Mouse (Mus musculus): ENCODE data around the gene Mettl15. TPM values are rescaled to one million over a fixed set of nuclear protein-coding genes. Genes with fewer than 3 reads are reported as not detected.
"Not testable (repeated sequence)": the region's sequence is repeated elsewhere in the genome, so short reads cannot be mapped to it uniquely, and the experiment has no call there.

Mettl15 gene
- polyA plus RNA-seq, 1 experiment from 2014 or later, result 9.6 TPM

GRCm38 (mm10) chr2:109273098-109273497 is 7.5 kb downstream of the Mettl15 start:
- ATAC-seq (ENCODE audit: low FRiP score), result no peak
- no peak overlapping the region for H3K9ac ChIP-seq (replicated peaks)
- no peak overlapping the region for H3K27ac ChIP-seq (replicated peaks)
- 69% methylated on average over 1 of the region's 1 CpGs for WGBS
- H3K4me1 ChIP-seq, result peaks cover 4% of the 10 kb centered on the region; the same call in 1 of the 2 replicates
- H3K36me3 ChIP-seq, result no peaks in the 10 kb centered on the region
- no peak overlapping the region for H3K4me3 ChIP-seq (replicated peaks)
- H3K27me3 ChIP-seq (replicated peaks), result no peaks in the 10 kb centered on the region
- no peak overlapping the region for H3K4me2 ChIP-seq
- H3K9me3 ChIP-seq (replicated peaks), result no peaks in the 10 kb centered on the region

- Histone ChIP-seq H3K27me3 (replicated peaks) (no peaks in the 10 kb centered on the region), H3K4me2 (no peak overlapping the region), H3K9me3 (replicated peaks) (no peaks in the 10 kb centered on the region), H3K9ac (replicated peaks) (no peak overlapping the region), H3K27ac (replicated peaks) (no peak overlapping the region), H3K4me1 (no peaks in the 10 kb centered on the region), H3K36me3 (no peaks in the 10 kb centered on the region), H3K4me3 (replicated peaks) (no peak overlapping the region)
- no peak for ATAC-seq (ENCODE audit: low FRiP score)
- 93% methylated on average over 1 of the region's 1 CpGs for WGBS
These were observed 17.8 kb downstream of the Mettl15 start for GRCm38 (mm10) chr2:109262779-109263178.

- Histone ChIP-seq H3K9ac (replicated peaks) (no peak overlapping the region), H3K4me2 (no peak overlapping the region), H3K27ac (replicated peaks) (no peak overlapping the region), H3K36me3 (no peaks in the 10 kb centered on the region), H3K4me3 (replicated peaks) (no peak overlapping the region), H3K4me1 (no peaks in the 10 kb centered on the region), H3K27me3 (replicated peaks) (no peaks in the 10 kb centered on the region), H3K9me3 (replicated peaks) (no peaks in the 10 kb centered on the region)
- ATAC-seq (ENCODE audit: low FRiP score), result no peak
- WGBS, result 77% methylated on average over 3 of the region's 3 CpGs
These were observed 38.6 kb downstream of the Mettl15 start for GRCm38 (mm10) chr2:109241947-109242346.

GRCm38 (mm10) chr2:109235741-109236140 is 44.8 kb downstream of the Mettl15 start:
- no peak for ATAC-seq (ENCODE audit: low FRiP score)
- Histone ChIP-seq H3K9me3 (replicated peaks) (no peaks in the 10 kb centered on the region), H3K4me1 (no peaks in the 10 kb centered on the region), H3K27me3 (replicated peaks) (no peaks in the 10 kb centered on the region), H3K9ac (replicated peaks) (no peak overlapping the region), H3K4me2 (no peak overlapping the region), H3K4me3 (replicated peaks) (no peak overlapping the region), H3K36me3 (no peaks in the 10 kb centered on the region), H3K27ac (replicated peaks) (no peak overlapping the region)
- 92% methylated on average over 1 of the region's 1 CpGs for WGBS

GRCm38 (mm10) chr2:109233876-109234275 is 46.7 kb downstream of the Mettl15 start:
- H3K27me3 ChIP-seq (replicated peaks), result no peaks in the 10 kb centered on the region
- WGBS, result 84% methylated on average over 4 of the region's 4 CpGs
- H3K36me3 ChIP-seq, result no peaks in the 10 kb centered on the region
- no peak overlapping the region for H3K27ac ChIP-seq (replicated peaks)
- H3K4me1 ChIP-seq, result no peaks in the 10 kb centered on the region
- H3K4me3 ChIP-seq (replicated peaks), result no peak overlapping the region
- no peak for ATAC-seq (ENCODE audit: low FRiP score)
- H3K4me2 ChIP-seq, result no peak overlapping the region
- H3K9me3 ChIP-seq (replicated peaks), result no peaks in the 10 kb centered on the region
- no peak overlapping the region for H3K9ac ChIP-seq (replicated peaks)

GRCm38 (mm10) chr2:109230443-109230842 is 50.1 kb downstream of the Mettl15 start:
- Histone ChIP-seq H3K4me1 (no peaks in the 10 kb centered on the region), H3K4me3 (replicated peaks) (no peak overlapping the region), H3K27me3 (replicated peaks) (no peaks in the 10 kb centered on the region), H3K9me3 (replicated peaks) (no peaks in the 10 kb centered on the region), H3K27ac (replicated peaks) (no peak overlapping the region), H3K4me2 (no peak overlapping the region), H3K36me3 (no peaks in the 10 kb centered on the region), H3K9ac (replicated peaks) (no peak overlapping the region)
- no peak for ATAC-seq (ENCODE audit: low FRiP score)

GRCm38 (mm10) chr2:109227196-109227595 is 53.4 kb downstream of the Mettl15 start:
- Histone ChIP-seq H3K4me2 (no peak overlapping the region), H3K9ac (replicated peaks) (no peak overlapping the region), H3K9me3 (replicated peaks) (no peaks in the 10 kb centered on the region), H3K4me3 (replicated peaks) (no peak overlapping the region), H3K27ac (replicated peaks) (no peak overlapping the region), H3K27me3 (replicated peaks) (no peaks in the 10 kb centered on the region), H3K4me1 (no peaks in the 10 kb centered on the region), H3K36me3 (no peaks in the 10 kb centered on the region)
- no peak for ATAC-seq (ENCODE audit: low FRiP score)
- WGBS, result 83% methylated on average over 3 of the region's 3 CpGs

- Histone ChIP-seq H3K9ac (replicated peaks) (no peak overlapping the region), H3K4me1 (no peaks in the 10 kb centered on the region), H3K4me2 (no peak overlapping the region), H3K4me3 (replicated peaks) (no peak overlapping the region), H3K27me3 (replicated peaks) (no peaks in the 10 kb centered on the region), H3K27ac (replicated peaks) (no peak overlapping the region), H3K36me3 (no peaks in the 10 kb centered on the region), H3K9me3 (replicated peaks) (no peaks in the 10 kb centered on the region)
- ATAC-seq (ENCODE audit: low FRiP score), result no peak
- 95% methylated on average over 2 of the region's 2 CpGs for WGBS
These were observed 59.1 kb downstream of the Mettl15 start for GRCm38 (mm10) chr2:109221470-109221869.

- H3K9me3 ChIP-seq (replicated peaks); H3K36me3 ChIP-seq; H3K27ac ChIP-seq (replicated peaks); H3K4me1 ChIP-seq; H3K9ac ChIP-seq (replicated peaks); H3K4me3 ChIP-seq (replicated peaks); H3K4me2 ChIP-seq; H3K27me3 ChIP-seq (replicated peaks); ATAC-seq (ENCODE audit: low FRiP score): not testable (repeated sequence)
- WGBS, result 100% methylated on average over 2 of the region's 2 CpGs
These were observed 63.9 kb downstream of the Mettl15 start for GRCm38 (mm10) chr2:109216678-109217077.

- H3K9ac ChIP-seq (replicated peaks); H3K4me2 ChIP-seq; H3K9me3 ChIP-seq (replicated peaks); H3K36me3 ChIP-seq; H3K27ac ChIP-seq (replicated peaks); H3K4me3 ChIP-seq (replicated peaks); ATAC-seq (ENCODE audit: low FRiP score); H3K27me3 ChIP-seq (replicated peaks); H3K4me1 ChIP-seq: not testable (repeated sequence)
- WGBS, result 95% methylated on average over 1 of the region's 1 CpGs
These were observed 69.9 kb downstream of the Mettl15 start for GRCm38 (mm10) chr2:109210641-109211040.

- H3K27me3 ChIP-seq (replicated peaks), result no peaks in the 10 kb centered on the region
- no peak overlapping the region for H3K9ac ChIP-seq (replicated peaks)
- H3K27ac ChIP-seq (replicated peaks), result no peak overlapping the region
- H3K9me3 ChIP-seq (replicated peaks), result no peaks in the 10 kb centered on the region
- WGBS, result 92% methylated on average over 2 of the region's 2 CpGs
- ATAC-seq (ENCODE audit: low FRiP score), result no peak
- no peak overlapping the region for H3K4me2 ChIP-seq
- H3K4me3 ChIP-seq (replicated peaks), result no peak overlapping the region
- H3K4me1 ChIP-seq, result no peaks in the 10 kb centered on the region
- no peaks in the 10 kb centered on the region for H3K36me3 ChIP-seq
These were observed 72.5 kb downstream of the Mettl15 start for GRCm38 (mm10) chr2:109208032-109208431.

- Histone ChIP-seq H3K4me3 (replicated peaks) (no peak overlapping the region), H3K27me3 (replicated peaks) (no peaks in the 10 kb centered on the region), H3K36me3 (no peaks in the 10 kb centered on the region), H3K27ac (replicated peaks) (no peak overlapping the region), H3K4me1 (no peaks in the 10 kb centered on the region), H3K9me3 (replicated peaks) (no peaks in the 10 kb centered on the region), H3K9ac (replicated peaks) (no peak overlapping the region), H3K4me2 (no peak overlapping the region)
- WGBS, result 82% methylated on average over 3 of the region's 3 CpGs
- no peak for ATAC-seq (ENCODE audit: low FRiP score)
These were observed 97.6 kb downstream of the Mettl15 start for GRCm38 (mm10) chr2:109182993-109183392.

- Histone ChIP-seq H3K36me3 (no peaks in the 10 kb centered on the region), H3K4me1 (no peaks in the 10 kb centered on the region), H3K4me2 (no peak overlapping the region), H3K9ac (replicated peaks) (no peak overlapping the region), H3K9me3 (replicated peaks) (no peaks in the 10 kb centered on the region), H3K27ac (replicated peaks) (no peak overlapping the region), H3K4me3 (replicated peaks) (no peak overlapping the region), H3K27me3 (replicated peaks) (no peaks in the 10 kb centered on the region)
- ATAC-seq (ENCODE audit: low FRiP score), result no peak
- 74% methylated on average over 1 of the region's 1 CpGs for WGBS
These were observed 122.0 kb downstream of the Mettl15 start for GRCm38 (mm10) chr2:109158509-109158908.

All from neural tube, embryonic 15.5 days (tissue).